14 mouse cellular contexts compared by ENCODE assay signal in the genomic region with DNA sequence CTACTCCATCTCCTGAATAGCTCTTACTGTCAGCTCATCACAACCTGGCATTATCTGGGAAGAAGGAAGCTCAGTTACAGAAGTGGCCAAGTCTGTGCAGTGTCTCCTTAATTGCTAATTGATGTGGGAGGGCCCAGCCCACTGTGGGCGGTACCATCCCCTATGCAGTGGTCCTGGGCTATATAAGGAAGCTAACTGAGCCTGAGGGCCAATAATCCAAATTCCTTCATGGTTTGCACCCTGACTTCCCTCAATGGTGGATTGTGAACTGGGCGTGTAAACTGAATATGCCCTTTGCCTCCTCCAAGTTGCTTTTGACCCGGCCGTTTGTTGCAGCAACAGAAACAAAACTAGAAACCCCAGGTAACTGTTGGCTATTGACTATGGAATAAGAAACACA. TPM values are rescaled to one million over a fixed set of nuclear protein-coding genes. Genes with fewer than 3 reads are reported as not detected.
DNase-seq lines count a peak whose midpoint lies in the region; ATAC-seq lines count a peak whose summit lies in the region.
"Had no signal": no experiment of that assay in that cellular context is flagged by ENCODE, and none has a peak within 500 bp of the region (broad histone marks: within the 10 kb centered on the region; RNA-seq: fewer than 3 reads in every experiment).

No protein-coding gene starts in this region.

- no peaks in the 10 kb centered on the region for H3K9me3 ChIP-seq in neural tube, embryonic 11.5 days (ENCODE audit: control insufficient read depth, low read length)
- no peaks in the 10 kb centered on the region for H3K9me3 ChIP-seq in forebrain, embryonic 16.5 days (ENCODE audit: control insufficient read depth, low read length)
- H3K9me3 ChIP-seq in midbrain, embryonic 10.5 days (replicated peaks) = no peaks in the 10 kb centered on the region
- H3K9me3 ChIP-seq: kidney, embryonic 15.5 days had no signal

- H3K4me3 ChIP-seq in neural tube, embryonic 11.5 days (ENCODE audit: low read depth, low read length) = no peak overlapping the region
- H3K4me3 ChIP-seq in forebrain, embryonic 16.5 days (replicated peaks; ENCODE audit: low read length) = no peak overlapping the region
- H3K4me3 ChIP-seq in midbrain, embryonic 10.5 days = no peak overlapping the region
- H3K4me3 ChIP-seq: myocyte had no signal

- H3K36me3 ChIP-seq in neural tube, embryonic 11.5 days (ENCODE audit: control insufficient read depth, insufficient read depth, low read length) = no peaks in the 10 kb centered on the region
- H3K36me3 ChIP-seq in forebrain, embryonic 16.5 days (ENCODE audit: control insufficient read depth, insufficient read depth) = no peaks in the 10 kb centered on the region
- H3K36me3 ChIP-seq in midbrain, embryonic 10.5 days = no peaks in the 10 kb centered on the region
- H3K36me3 ChIP-seq: kidney, embryonic 15.5 days had no signal

- no peak for DNase-seq in neural tube, embryonic 11.5 days (ENCODE audit: low spot score)
- no peak for DNase-seq in neural tube, embryonic 10.5 days (ENCODE audit: extremely low spot score, low spot score)
- no peak for DNase-seq in midbrain, embryonic 10.5 days (ENCODE audit: low spot score)
- no peak for DNase-seq in left cerebral cortex, adult 9 months (ENCODE audit: low spot score in 2 of 2)
- DNase-seq in frontal cortex, postnatal 10 days (ENCODE audit: low spot score in 2 of 2) = no peak
- DNase-seq in thymus, postnatal 25 days = no peak
- DNase-seq: adrenal gland, postnatal 25 days; cerebellum, adult 11 months; gastrocnemius, postnatal 25 days; heart, postnatal 14 days had no signal

- peak overlapping the region; percentile 65 for H3K27ac ChIP-seq in neural tube, embryonic 11.5 days (ENCODE audit: low read depth, low read length)
- peak overlapping the region; percentile 87 for H3K27ac ChIP-seq in forebrain, embryonic 16.5 days (ENCODE audit: low read length)
- peak overlapping the region; percentile 88 for H3K27ac ChIP-seq in midbrain, embryonic 10.5 days (replicated peaks)
- H3K27ac ChIP-seq: kidney, embryonic 15.5 days had no signal

- H3K9ac ChIP-seq in neural tube, embryonic 11.5 days (ENCODE audit: low read length) = no peak overlapping the region
- H3K9ac ChIP-seq in forebrain, embryonic 16.5 days (replicated peaks; ENCODE audit: low read depth, low read length) = no peak overlapping the region
- H3K9ac ChIP-seq: kidney, embryonic 15.5 days had no signal

- ATAC-seq in neural tube, embryonic 11.5 days (ENCODE audit: insufficient read depth, low FRiP score, low TSS enrichment) = no peak
- ATAC-seq in forebrain, embryonic 16.5 days = no peak

- peaks cover 4% of the 10 kb centered on the region; the same call in 1 of the 2 replicates for H3K4me1 ChIP-seq in neural tube, embryonic 11.5 days (ENCODE audit: control insufficient read depth, insufficient read depth, low read length)
- H3K4me1 ChIP-seq in forebrain, embryonic 16.5 days (replicated peaks; ENCODE audit: control insufficient read depth, insufficient read depth, low read length) = peaks cover 6% of the 10 kb centered on the region
- peaks cover 20% of the 10 kb centered on the region for H3K4me1 ChIP-seq in midbrain, embryonic 10.5 days

- WGBS in neural tube, embryonic 11.5 days = 92% methylated on average over 4 of the region's 4 CpGs
- WGBS in forebrain, embryonic 16.5 days = 61% methylated on average over 4 of the region's 4 CpGs
- WGBS in midbrain, embryonic 10.5 days = 94% methylated on average over 4 of the region's 4 CpGs

- no peak overlapping the region for H3K4me2 ChIP-seq in neural tube, embryonic 11.5 days (ENCODE audit: low read depth)
- peak overlapping the region; percentile 59 for H3K4me2 ChIP-seq in forebrain, embryonic 16.5 days (ENCODE audit: low read length)

- no peaks in the 10 kb centered on the region for H3K27me3 ChIP-seq in neural tube, embryonic 11.5 days (ENCODE audit: control insufficient read depth, insufficient read depth, low read length)
- no peaks in the 10 kb centered on the region for H3K27me3 ChIP-seq in forebrain, embryonic 16.5 days (replicated peaks; ENCODE audit: control insufficient read depth, insufficient read depth, low read length)
- H3K27me3 ChIP-seq in midbrain, embryonic 10.5 days (ENCODE audit: low read depth, poor library complexity, severe bottlenecking) = no peaks in the 10 kb centered on the region
- H3K27me3 ChIP-seq: kidney, embryonic 15.5 days had no signal

RNA-seq across cellular contexts. Expression of a gene that starts 57.8 kb away (rescaled TPM):
- 1.1 and 2.1 TPM in 2 replicates for polyA plus RNA-seq in neural tube, embryonic 11.5 days (2014; fragmentation: Nextera tagmentation; extraction: Ambion mirVana)
- 0.06 and 0.18 TPM in 2 replicates for polyA plus RNA-seq in forebrain, embryonic 16.5 days (2015; fragmentation: Nextera tagmentation; extraction: Ambion mirVana)
- polyA plus RNA-seq in midbrain, embryonic 10.5 days (2016; fragmentation: Nextera tagmentation; extraction: Ambion mirVana) = 0.79 and 2.5 TPM in 2 replicates
- polyA plus RNA-seq: liver, embryonic 16.5 days; myocyte had no signal
